Mouse (Mus musculus): ENCODE data around the gene Gm43552.

- TF ChIP-seq POLR2A (IDR thresholded peaks at IDR 0.05; ENCODE audit: extremely low read depth, insufficient read depth, low read length) (no peak), CTCF (IDR thresholded peaks at IDR 0.05; ENCODE audit: extremely low read depth, insufficient read depth, low read length) (no peak)
Measured at GRCm38 (mm10) chr5:65394425-65394824, 98.2 kb downstream of the Gm43552 start.
